Mouse (Mus musculus): Measurements from ENCODE around the gene Bmp6.

Bmp6 gene

DNA sequence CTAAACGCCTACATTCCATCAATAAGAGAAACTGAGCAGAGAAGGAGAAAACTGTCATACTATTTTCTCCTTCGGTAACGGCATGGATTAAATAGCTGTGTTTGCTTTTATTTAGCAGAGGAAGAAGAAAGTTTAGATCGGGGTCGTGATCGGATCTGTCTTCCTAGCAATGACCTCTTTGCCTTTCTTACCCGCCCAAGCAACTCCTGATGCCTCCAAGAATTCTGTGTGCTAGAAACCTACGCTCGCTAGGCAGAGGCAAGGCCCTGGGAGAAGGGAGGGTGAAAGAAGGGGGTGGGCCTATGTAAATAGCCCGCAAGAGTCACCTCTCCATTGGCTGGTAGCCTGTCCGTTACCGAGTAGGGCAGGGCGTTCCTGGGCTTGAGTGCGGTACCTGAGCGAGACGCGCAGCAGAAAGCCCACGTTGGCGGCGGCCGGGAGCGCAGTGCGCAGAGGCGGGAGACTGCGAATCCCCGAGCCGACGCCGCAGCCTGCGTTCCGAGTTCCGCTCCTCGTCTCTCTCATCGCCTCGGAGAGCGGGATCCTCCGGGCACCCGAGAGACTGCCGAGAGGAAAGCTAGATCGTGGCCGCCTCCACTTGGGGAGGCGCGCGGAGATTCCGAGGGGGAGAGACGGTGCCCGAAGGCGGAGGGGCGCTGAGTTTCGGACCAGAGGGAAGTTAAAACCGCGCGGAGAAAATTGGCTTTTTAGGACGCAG, at the start of gene Bmp6:
Bmp6 (plus strand) TSS at position 395 of the 718 bp plus-strand sequence.
- peak; percentile 28 for DNase-seq (ENCODE audit: low read depth)

DNA sequence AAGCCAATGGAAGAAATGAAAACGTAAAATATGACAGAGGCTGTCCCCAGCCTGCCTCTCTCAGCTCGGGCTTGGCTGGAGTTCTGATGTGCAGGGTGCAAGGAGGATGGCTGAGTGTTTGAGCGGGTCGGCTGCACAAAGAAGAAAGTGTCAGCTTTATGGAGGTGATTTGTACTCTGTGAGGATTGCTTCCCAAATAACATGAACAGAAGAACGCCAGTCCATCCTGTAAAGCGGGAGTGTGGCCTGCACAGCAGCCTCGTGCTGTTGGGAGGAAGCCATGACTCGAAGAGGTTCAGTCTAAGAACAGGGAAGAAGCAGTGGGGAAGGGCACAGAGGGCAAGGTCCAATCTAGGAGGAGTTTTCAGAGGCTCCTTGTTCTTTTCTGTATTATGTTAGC, 48.7 kb upstream of the Bmp6 start:
- DNase-seq (ENCODE audit: low read depth), result no peak

DNA sequence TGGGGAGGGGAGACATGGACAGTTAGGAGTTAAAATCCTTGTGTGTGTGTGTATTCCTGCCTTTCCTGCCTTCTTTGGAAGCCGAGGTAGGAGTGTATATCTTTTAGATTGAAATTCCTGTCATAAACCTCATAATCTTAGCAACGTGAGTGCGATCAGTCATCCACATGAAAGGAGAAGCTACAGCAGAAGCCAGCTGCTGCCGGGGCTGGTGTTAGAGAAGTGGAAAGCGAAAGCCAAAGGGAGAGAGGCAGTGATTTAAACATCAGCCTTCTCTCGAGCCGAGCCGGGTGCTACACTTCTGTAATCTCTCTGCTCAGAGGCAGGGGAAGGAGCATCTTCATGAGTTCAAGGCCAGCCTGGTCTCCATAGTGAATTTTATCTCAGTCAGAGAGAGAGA, 48.3 kb upstream of the Bmp6 start:
- DNase-seq (ENCODE audit: low read depth), result no peak

DNA sequence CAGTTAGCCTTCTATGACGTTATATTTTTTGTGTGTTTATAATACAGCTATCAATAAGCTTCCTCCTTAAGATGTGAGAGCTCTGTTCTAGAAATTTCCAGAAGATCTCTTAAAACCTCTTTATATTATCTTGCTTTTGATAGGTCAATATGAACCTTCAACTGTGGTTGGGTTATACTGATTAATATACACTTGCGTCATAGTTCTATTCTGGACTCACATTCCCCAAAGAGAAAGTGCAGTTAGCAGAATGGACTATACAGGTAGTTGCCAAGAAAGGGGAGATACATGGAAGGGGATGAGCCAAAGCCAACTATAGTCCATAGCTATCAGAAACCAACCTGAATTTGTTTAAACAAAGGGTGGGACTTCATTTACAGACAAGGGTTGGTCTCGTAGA, 33.8 kb upstream of the Bmp6 start:
- no peak for DNase-seq (ENCODE audit: low read depth)

DNA sequence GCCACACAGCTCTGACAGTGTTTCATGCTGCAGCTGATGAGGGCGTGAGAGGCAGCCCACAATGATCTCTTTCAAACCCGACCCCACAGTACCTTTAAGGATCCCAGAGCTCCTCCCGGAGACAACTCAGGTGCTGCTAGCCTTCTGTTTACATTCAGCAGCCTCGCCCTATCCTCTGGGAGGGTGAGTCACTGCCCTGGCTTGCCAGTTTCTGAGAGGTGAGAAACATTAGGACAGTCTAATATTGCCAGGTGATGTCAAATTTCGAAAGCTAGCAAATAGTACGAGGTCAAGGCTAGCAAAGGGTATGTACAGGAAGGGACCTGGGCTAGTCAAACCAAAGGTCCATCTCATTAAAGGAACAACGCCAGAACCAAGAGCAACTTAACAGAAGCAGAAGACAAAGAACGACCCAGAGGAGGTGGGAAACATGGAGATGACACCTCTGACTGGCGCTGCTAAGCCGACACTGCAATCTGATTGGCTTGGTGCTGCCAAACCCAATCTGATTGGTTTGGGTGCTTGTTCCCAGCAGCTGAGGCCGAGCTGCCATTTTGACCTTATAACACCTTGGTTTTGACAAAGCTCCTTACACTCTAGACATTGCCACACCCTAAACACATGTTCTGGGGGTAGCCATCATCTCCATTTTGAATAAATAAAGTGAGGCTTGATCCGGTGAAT, 32.4 kb upstream of the Bmp6 start:
- DNase-seq (ENCODE audit: low read depth), result no peak

DNA sequence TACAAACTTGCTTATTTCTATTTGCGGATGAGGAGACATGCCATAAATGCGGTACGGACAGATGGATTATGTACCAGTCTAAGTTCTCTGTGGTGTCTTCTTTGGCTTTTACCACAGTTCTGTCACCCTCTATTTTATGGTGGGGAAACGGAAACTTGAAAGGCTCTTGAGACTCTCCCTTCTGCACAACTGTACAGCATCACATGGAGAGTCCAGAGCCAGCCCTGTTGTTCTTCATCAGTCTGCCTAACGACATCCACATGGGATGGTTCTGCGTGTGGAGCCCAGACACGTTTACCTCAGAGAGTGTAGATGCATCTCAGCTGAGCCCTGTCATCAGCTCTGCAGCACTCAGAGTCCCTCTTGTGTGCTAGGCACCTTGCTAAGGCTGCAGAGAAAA, 30.3 kb upstream of the Bmp6 start:
- no peak for DNase-seq (ENCODE audit: low read depth)

DNA sequence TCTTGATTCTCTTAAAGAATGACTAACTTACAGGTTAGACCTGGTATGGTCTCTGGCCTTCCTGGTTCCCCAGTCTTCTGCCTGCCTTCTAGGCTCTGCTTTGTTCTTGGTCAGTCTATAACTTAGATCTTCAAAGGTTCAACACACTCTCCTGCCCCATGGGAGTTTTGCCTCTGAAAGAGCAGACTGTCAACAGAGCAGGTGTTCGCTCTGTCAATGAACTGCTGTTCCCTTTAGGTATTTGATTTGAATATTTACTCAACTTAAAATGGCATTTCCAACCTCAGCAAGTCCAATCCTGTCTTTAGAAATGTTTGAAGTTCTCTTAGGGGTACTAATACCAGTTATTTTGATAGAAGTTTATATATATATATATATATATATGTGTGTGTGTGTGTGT, 26.5 kb upstream of the Bmp6 start:
- no peak for DNase-seq (ENCODE audit: low read depth)

DNA sequence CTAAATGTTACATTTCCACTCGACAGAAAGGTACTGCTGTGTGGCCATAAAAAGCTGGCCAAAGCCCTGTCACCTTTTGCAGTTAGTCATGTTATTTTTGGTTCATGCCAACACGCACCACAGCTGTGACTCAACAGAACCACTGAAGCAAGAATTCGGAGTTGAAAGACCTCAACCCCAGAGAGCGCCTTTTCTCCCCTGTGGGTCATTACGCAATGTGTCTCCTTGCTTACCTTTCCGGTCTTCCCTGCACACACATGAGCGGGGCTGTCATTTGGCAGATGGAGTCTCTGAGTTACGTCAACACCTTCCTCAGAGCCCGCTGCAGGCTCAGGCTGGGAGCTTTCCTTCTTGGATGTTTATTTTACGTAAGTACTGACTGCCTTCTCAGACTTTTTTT, 24.6 kb upstream of the Bmp6 start:
- DNase-seq (ENCODE audit: low read depth), result no peak

DNA sequence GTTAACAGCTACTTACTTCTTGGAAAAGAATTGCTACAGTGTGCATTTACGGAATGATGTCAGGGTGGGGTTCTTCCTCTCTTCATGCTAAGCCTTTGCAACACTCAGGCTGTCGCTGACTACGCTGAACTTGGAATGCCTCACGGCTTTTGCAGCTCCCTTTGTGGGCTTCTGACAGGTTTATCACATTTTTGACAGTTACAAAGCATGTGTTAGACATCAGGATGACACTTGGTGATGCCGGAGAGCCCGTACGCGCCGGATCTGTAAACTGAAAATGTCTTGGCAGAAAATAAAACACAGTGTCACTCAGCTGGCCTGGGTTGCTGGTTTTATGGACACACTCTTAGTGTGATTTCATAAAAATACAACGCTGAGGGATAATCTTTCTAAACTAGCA, 20.5 kb upstream of the Bmp6 start:
- DNase-seq (ENCODE audit: low read depth), result no peak

DNA sequence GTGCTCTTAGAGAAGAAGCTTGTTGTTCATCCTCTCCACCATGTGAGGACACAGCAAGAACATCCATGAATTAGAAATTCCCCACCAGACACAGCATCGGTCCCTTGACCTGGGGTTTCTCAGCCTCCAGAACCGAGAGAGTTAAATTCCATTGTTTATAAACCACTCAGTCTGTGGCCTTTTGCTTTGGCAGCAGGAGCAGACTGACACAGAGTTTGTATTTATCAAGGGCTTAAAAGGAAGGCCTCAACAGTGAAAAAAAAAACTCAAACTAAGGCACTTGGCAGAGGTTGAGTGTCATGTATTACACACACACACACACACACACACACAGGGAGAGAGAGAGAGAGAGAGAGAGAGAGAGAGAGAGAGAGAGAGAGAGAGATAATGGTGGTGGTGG, 17.5 kb upstream of the Bmp6 start:
- no peak for DNase-seq (ENCODE audit: low read depth)

DNA sequence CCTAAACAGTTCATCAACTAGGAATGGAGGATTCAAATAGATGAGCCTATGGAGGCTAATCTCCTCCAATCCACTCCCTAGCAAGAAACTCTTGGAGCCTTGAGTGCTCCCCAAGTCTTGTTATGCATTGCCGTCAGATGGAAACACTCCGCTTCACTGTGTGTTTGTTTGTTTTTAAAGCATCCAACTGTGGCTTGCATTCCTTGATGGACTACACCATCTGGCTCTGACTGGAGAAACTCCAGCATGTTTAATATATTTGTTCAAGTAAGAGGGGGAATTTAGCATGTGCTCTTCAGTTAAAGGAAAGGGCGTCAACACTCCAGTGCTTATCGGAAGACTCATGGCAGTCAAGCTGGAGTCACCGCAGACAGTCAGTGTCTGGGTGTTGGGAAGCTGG, 11.4 kb upstream of the Bmp6 start:
- no peak for DNase-seq (ENCODE audit: low read depth)

DNA sequence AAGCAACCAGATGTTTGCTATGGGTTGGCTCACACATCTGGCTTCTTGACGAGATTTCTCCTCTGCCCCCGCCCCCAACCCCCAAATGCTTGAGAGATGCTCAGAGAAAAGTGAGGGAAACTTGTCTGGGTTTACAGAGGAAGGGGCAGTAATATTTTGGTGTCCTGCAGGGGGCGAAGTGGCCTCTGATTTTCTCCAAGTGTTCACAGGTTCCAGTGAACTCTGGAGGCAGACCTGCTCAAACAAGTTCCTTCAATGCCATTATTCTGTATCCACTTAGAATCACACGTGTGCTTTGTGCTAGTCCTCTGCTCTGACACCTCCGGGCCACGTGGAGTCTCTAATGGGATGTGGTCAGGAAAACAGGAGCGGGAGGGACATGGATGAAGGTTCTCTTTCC, 2.3 kb upstream of the Bmp6 start:
- no peak for DNase-seq (ENCODE audit: low read depth)

DNA sequence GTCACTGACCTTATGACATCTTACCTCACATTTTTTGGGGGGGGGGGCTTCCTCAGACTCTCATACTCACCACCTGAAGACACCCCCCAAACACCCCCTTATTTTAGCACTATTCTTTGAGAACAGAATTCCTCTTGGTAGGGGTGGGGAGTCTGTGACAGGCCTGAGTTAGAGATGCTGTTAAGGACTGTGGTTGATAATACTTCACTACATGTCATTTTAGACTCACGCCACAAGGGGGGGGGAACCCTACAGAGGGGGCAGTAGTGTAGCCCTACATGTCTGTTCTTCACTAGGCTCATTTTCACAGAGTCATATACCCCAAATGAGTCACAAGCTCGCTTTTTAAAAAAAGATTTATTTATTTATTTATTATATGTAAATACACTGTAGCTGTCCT, 1.7 kb upstream of the Bmp6 start:
- DNase-seq (ENCODE audit: low read depth), result no peak

DNA sequence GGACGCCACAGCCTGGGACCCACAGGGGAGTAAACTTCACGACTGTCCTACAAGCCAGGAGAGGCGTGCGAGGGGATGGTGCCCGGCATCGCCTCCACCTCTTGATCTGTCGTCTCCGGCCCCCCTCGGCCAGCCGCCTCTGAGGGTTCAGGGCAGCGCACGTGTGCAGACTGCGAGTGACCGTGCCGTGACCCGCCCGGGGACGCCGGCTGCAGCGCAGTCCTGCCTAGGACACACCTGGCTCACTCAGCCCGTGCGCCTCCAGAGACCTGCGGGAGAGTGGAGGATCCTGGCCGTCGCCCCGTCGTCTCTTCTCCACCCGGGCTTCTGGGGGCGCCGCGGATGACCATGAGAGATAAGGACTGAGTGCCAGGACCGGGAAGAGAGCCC, 519 bp downstream of the Bmp6 start:
- DNase-seq (ENCODE audit: low read depth), result no peak

DNA sequence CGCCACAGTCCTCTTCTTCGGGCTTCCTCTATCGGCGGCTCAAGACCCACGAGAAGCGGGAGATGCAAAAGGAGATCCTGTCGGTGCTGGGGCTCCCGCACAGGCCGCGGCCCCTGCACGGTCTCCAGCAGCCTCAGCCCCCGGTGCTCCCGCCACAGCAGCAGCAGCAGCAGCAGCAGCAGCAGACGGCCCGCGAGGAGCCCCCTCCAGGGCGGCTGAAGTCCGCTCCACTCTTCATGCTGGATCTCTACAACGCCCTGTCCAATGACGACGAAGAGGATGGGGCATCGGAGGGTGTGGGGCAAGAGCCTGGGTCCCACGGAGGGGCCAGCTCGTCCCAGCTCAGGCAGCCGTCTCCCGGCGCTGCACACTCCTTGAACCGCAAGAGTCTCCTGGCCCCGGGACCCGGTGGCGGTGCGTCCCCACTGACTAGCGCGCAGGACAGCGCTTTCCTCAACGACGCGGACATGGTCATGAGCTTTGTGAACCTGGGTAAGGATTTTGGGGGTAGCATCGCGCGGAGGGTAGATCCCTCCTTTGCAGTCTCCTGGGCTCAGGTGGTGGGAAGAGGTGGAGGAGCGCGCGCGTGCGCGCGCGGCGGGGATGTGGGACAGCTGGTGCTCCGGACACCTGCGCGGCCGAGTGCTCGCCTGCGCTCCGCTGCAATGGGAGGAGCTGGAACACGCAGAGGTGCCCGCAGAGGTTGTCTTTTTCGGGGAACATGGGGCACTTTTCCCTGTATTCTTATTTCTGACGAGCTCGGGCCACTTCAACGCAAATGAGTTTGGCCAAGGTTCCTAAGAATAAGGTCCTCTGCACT, 1.4 kb downstream of the Bmp6 start:
- DNase-seq (ENCODE audit: low read depth), result no peak

DNA sequence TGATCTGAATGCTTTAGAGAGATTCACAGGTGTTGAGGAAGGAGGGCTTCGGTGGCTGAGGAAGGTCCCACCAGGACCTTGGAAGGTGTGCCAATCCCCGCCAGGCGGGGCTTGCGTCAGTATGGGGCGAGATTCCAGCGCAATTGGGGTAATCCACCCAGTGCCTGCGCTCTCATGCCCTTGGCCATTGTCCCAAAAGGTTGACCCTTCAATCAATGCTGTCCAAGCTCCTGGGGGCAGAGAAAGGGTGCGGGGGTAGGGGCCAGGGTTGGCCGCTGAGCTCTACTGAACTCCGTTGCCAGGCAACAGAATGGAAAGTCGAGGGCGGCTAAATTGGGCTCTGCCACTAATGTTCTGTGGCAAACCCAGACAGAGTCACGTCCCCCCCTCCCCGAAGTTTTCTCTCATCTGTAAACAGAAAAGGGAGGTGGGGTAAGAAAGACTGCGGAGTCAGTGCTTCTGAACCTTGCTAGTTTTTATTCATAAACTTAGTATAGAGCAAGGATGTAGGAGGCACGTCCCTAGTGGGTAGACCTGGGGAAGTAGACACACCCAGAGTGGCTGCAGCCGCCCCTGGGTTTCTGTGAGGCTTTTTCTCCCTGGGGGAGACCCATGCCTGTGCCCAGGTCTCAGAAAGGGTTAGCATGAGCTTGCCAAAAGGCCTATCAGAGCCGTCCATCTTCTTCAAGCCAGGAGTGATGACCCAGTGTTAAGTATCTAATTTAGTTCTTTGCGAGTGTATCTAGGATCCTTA, 2.3 kb downstream of the Bmp6 start:
- DNase-seq (ENCODE audit: low read depth), result no peak

DNA sequence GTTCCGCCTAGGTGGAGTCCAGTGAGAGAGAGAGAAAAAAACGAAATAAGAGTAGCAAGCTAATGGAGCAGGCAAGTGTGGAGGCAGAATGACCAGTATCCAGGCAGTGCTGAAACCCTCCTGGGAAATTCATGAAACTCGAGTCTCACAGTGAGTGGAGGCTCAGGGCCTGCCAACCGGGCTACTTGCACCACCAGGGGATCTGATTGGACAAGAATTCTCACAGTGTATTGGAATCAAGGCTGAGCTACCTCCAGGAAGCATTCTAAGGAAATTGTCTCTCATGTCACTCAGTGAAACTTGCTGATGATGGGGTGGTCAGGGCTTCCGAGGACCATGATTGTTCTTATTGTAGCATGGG, 2.8 kb downstream of the Bmp6 start:
- no peak for DNase-seq (ENCODE audit: low read depth)

DNA sequence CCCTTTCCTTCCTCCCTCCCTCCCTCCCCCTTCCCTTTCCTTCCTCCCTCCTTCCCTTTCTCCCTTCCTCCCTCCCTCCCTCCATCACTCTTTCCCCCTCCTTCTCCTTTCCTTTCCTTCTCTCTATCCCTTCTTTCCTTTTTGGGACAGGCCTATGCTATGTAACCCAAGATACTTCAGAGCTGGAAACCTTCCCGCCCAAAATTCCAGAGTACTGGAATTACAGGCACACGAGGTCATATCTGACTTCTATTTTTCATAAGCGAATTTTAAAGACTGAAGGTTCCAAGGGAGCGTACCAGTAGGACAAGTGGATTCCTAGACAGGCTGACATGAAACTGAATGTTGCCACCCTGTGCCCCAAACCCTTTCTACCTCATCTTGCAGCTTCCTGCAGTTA, 4.1 kb downstream of the Bmp6 start:
- DNase-seq (ENCODE audit: low read depth), result no peak

DNA sequence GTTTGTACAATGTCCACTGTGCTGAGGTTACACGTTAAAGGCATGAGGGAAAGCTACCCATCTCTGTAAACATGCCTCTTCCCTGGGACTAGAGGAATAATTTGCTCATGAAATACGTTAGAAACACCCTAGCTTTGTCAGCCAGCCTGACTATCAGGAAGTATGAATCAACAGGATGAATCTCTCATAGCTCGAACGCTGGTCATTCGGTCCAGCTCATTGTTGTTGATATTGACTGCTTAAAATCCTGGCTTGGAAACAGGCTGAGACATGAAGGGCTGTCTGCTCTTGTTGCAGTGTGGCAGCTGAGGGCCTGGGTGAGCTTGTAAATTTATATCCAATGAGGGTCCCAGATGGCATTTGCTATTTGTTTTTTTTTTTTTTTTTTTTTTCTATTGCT, 4.9 kb downstream of the Bmp6 start:
- DNase-seq (ENCODE audit: low read depth), result no peak

DNA sequence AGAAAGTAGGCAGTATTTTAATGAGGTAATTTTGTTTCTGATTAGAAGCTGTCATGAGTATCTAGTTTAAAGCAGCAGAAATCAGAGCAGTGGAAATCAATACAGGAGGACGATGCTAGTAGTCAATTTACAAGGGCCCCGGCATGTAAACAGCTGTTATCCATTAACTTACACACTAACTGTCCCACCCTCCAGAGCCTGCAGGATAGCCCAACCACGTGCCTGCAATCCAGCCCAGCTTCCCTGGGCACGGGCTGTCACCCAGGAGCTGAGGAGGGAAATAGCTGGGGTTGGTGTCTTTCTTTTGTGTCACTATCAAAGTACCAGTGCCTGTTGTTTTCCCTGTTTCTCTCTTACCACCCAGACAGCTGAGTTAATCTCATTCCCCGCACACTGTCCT, 7.1 kb downstream of the Bmp6 start:
- no peak for DNase-seq (ENCODE audit: low read depth)

DNA sequence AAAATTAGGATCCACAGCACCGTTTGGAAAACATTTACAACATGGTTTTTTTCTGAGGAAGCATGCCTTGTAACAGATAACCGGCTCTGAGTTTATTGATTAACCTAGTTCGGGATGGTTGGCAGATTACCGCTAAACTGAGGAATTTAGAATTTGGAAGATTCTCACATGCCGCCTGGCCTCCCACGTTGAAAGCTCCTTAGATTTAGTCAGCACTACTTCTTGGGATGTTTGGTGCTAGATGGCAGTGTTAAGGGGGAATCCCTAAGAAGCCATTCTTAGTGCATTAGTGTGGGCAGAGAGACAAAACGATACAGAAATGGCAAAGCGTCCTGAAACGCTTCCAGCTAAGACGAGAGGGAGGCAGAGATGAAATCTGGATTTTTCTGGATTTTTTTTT, 8.1 kb downstream of the Bmp6 start:
- no peak for DNase-seq (ENCODE audit: low read depth)

DNA sequence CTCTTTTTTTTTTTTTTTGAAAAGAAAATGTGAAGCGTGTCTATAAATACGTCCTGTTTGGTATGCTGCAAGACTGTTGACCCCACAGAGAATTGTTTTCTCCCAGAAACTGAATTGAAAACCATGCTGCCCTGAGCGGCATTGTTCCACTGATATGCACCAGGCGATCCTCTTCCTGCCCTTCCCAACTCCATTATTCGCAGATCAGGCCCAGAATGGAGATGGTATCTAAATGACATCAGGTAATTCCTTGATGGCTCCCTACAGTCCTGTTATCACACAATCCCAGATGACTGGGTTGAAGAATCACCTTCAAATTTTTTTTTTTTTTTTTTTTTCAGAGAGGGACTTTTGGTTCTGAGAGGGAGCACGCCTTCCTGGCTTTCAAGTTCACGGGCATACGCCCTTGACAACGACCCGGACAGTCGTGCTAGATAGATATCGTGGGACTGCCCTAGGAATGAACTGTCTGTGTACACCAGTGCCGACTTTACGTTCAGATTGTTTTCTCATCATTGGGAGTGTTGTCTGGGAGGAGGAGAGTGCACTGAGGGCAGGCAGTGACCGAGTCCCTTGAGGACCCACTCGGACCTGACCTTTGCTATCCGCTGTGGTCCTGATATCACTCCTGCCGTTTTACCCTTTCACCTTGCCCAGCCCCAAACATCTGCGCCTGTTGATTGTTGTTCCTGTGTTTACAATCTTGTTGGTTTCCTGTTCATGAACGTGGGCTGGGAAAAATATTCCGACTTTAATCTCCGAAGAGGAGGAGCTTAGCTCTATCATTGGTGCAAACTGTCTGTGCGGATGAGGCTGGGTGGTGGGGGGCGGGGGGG, 8.7 kb downstream of the Bmp6 start:
- DNase-seq (ENCODE audit: low read depth), result no peak

Measured in c-Kit-positive CD71-negative TER-119-negative erythroid progenitor cells, embryonic 14.5 days (primary cell).